Mouse (Mus musculus) R1 (cell line): ENCODE results near the gene Pik3r2.

Experiments used
- DNase-seq: peaks from one replicate; pipeline ENCODE4 v3.0.0-alpha.2; 2018; ENCODE audit warnings: low read depth, low spot score

Pik3r2 gene

DNA sequence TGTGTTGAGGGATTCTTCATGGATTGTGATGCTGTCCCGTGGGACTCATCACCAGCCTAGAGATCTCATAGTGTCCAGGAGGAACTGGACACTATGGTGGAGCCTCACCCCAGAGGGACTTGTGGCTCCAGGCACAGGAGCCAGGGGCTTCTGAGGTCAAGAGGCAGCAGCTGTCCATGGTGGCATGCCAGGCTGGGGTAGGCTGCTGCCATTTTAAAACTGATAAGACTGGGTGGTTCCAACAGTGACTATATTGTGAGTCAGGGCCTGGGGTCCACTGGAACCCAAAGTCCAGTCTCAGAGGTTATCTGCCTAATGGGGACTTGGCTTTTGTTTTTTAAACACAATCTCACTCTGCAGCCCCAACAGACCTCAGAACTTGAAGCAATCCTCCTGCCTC, 25.3 kb upstream of the Pik3r2 start:
- no peak for DNase-seq

DNA sequence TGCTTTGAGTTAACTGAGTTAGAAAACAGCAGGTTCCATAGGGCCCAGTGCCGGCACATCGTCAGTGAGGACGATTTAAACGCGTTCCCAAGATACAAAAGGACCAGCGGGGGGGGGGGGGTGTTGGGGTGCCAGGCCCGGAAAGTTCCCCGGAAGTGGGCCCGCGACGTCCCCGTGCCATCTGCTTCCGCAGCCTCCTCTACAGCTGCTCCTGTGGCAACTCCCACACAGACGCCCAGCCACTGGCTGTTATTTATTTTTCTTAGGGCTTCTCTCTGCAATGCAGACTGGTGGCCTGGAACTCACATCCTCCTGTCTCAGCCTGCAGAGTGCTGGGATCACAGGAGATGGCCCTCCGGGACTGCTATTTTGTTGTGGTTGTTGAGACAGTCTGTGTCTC, 24.6 kb upstream of the Pik3r2 start:
- DNase-seq, result no peak

DNA sequence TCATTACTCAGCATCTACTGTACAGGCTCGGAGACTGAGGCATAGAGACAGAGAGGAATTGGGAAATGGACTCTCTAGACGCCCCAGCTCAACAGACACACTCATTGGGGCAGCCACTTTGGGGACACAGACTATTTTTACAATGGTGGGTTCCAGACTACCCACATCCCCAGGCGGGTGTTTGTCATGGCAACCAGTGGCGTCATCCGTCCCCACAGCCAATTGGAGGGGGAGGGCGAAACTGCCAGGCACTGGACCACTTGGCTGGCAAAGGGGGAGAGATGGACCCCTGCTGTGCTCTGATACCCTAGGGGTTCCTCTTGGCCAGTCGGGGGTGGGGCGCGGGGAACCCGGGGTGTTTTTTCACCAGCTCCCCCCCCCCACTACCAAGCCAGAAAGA, 24.1 kb upstream of the Pik3r2 start:
- no peak for DNase-seq

DNA sequence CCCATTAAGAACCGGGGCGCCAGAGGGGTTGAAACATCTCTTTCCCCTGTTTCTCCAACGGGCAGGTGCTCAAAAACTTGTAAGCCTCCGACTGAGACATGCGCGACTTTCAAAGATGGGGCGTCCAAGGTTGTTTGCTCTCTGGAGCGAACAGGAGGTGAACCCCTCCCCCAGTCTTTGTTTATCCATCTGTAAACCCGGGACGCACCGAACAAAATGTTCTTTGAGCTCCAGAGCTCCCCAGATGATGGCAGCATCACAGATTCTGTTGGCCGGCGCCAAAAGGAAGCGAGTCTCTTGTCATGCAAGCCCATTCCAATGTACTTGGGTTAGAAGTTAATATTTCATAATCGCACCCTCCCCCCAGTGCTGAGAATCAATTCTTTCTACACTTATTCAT, 21.8 kb upstream of the Pik3r2 start:
- DNase-seq, result no peak

DNA sequence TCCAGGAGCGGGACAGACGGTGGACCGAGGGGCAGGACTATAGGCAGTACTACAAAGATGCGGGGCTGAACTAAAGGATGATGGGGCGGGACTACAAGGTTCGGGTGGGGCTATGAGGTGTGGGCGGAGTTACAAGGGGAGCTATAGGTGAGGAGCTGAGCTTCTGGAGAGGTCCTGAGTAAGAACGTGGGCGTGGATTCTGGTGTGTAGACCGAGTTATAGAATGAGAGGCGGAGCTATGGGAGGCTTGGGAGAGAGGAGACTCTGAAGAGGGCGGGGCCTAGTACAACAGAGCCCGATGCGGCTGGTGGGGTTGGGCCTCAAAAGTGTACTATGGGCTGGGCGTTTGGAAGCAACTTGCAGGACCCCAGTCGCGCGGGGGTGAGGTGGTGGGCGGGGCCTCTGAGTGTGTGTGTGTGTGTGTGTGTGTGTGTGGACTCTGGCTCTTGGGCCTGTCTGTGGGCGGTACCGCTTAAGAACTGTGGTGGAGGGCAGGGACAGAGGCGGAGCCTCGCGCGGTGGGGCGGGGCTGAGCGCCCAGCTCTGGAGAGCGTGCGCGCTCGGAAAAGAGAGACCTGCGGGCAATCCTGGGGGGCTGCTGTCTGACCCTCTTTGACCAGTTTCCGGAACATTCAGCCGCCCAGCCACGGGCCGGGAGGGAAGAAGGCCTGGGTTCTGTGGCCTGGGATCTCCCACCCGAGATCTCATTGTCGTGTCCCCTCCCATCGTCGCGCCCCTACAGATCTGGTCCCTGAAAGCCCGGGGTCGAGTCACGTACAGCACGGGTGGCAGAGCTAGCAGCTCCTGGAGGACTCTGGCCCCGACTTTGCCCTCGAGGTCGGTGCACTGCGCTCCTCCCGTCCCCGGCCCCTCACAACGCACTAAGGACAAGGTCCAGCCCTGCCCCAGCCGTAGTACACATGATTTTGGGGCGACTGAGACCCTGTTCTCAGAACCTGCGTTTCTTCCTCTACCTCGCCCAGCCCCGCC, 20.9 kb upstream of the Pik3r2 start:
- peak; percentile 100 for DNase-seq

DNA sequence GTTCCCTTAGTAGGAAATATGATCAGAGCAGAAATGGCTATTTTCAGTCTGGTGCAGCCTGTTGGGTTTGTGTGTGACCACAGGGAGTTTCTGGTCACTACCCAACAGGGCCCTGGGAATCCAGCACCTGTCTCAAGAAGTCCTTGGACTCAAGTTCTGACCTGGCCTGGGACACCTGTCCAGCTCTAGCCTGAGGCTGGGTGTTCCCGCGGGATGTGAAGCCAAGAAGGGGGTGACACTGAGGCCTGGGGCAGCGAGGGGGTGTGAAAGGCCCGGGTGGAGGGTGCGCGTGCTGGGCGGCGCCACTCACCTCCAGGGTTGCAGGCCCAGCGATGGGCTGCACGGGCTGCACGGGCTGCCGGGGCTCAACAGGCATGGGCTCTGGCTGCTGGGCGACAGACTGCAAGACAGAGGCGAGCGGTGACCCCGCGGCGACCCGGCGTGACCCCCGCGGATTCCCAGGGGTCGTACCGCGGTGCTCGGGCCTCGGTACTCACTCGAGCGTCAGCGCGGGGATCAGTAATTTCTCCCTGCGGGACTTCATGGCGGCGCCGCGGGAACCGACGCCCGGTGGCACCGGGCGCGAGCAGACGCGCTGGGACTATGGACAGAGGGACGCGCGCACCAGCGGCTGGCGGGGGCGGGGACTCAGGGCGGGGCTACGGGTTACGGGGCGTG, 20.0 kb upstream of the Pik3r2 start:
- DNase-seq, result peak; percentile 31

DNA sequence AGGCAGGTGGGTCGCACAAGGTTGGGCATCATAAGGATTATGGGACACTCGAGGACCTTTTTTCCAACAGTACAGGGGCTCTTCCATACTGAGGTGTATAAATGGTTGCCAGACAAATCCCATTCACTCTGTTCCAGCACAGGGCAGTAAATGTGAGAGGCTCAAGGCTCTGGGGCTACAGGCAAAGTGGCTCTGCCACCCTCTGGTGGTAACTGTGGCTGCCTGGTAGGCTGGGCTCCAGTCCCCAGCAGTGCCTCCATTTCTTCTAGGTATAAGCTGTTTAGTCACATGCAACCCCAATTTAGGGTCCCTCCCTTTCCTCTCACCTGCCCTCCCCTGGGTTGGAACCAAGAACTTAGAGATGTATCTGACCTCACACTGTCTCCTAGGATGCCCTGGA, 18.9 kb upstream of the Pik3r2 start:
- DNase-seq, result no peak

DNA sequence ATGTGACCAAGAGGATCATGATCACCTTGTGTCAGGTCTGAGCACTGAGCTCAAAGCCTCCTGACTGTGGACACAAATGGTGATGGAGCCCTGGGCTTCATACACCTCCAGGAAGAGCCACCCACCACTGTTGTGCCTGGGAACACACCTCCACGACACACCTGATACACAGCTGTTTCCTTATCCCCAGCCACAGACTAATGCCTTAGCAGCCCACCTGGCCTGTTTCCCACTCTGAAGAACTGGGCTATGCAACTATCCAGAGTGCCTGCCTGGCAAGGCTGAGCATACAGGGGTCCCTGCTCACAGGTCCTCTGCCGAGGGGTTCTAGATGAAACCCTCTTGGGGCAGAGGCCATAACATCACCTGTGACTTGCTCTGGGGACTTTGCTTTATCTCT, 17.7 kb upstream of the Pik3r2 start:
- no peak for DNase-seq

DNA sequence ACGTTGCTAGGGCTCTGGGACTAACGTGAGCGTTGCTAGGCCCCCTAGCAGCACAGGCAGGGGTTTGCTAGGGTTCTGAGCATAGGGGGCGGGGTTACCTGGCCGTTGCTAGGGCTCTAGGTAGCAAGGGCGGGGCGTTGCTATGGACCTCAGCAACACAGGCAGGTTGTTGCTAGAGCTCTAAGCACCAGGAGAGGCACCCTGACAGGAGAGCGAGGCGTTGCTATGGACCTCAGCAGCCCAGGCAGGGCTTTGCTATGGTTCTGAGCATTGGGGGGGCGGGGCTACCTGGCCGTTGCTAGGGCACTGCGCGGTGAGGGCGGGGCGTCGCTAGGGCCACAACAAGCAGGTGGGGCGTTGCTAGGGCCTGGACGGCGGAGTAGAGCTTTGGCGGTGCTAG, 16.2 kb upstream of the Pik3r2 start:
- DNase-seq, result peak; percentile 99

DNA sequence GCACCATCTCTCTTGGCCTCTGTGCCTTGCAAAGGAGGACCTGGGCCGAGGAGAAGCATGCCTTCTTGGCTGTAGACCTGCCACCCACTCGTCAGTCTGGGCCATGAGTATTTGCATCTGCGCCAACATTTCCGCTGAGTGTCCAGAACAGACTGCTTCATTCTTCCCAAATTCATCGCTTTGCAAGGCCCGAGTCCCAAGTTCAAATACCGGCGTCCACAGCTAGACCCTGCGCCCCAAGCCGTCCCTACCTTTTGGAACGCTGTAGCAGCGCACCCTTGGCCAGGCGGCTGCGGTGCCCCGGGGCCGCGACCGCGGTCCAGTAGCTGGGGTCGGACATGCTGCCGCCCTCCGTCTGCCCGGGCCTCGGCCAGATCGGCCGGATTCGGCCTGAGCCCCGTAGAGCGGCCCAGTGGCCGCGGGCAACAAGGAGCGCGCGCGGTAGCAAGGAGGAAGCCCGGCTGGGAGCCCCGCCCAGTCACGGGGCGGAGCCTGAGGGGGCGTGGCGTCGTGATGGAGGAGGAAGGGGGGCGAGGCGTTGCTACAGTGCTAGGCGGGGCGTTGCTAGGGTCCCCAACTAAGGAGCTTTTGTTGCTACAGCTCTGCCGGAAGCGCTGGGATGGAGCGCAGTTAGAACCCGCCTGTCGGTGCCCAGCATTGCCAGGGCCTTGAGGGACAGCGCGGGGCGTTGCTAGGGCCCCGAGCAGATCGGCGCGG, 15.6 kb upstream of the Pik3r2 start:
- peak; percentile 97 for DNase-seq

DNA sequence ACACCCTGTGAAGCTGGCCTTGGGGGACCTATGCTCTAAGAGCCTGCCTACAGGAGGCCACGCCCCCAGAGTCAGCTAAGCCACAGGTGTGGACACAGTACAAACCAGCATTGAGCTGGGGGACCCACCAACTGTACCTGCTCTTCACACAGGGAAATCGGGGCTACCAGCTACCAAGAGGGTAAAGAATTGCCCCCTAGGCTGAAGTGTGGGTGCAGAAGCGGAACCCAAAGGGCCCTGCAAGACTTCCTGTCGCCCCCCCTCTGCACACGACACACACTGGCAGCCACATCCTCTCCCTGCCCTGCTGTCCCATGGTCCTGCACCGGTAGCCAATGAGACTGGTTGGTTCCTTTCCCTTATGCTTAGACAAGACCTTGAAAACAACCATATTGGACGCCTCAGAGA, 14.8 kb upstream of the Pik3r2 start:
- DNase-seq, result no peak

DNA sequence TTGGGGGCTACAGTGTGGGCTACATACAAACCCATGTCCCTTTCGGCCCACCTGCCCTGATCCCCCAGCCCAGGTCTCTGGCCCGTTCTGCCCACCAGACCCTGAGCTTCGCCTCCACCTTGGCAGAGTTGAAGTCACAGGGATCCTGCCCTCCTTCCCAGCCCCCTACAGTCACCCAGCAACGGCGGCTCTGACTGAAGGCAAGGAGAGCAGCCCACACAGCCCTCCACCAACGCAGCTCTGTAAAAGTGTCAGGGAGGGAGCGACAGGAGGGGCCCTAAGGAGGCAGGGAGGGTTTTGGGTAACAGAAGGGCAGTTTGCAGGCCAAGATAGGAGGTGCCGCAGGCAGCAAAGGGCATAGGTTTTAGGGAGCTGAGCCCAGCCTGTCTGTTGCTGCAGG, 14.3 kb upstream of the Pik3r2 start:
- no peak for DNase-seq

DNA sequence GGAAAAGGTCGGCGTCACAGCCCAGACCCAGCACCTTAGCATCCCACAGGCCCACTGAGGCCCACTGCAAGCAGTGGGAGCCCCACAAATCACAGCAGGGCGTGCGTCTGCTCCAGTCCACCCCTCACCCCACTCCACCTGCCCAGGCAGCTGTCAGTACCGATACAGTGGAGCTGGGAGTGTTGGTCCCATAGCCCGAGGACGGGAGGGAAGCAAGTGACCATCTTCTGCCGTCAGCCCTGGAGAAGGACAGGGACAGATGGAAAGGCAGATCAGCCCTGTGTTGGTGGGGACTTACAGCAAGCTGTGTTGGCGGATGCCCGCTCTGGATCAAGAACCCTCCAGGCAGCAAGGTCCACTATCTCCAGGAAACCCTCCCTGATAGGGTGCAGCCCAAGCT, 12.5 kb upstream of the Pik3r2 start:
- no peak for DNase-seq

DNA sequence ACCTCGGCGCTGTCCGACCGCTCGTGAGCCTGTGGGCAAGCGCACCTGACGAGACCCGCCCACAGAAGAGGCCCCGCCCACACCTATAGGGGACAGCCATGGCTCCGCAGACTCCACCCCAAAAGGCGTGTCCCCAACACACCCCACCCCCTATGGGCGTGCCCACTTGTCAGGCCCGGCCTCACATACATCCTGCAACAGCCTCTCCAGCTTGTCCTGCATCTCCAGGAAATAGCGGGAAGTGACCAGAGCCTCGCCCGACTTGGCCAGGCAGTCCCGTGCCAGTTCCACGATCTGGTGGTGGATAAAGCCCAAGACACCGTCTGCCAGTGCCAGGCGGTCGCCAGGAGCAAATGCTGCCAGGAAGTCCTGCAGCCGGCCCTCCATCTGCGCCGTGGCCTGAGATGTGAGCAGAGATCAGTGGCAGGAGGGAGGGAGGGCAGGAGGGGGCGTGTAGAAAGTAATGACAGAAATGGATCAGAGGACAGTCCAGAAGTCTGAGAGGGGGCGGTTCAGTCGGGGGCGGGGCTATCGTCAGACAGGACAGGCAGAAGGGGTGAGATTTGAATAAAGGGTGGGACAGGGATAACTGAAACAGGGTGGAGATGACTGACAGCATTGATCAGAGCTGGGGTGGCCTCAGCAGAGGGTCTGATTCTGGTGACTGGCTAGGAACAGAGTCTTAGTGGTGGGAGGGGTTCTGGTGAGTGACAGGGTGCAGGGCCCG, 11.6 kb upstream of the Pik3r2 start:
- peak; percentile 92 for DNase-seq

DNA sequence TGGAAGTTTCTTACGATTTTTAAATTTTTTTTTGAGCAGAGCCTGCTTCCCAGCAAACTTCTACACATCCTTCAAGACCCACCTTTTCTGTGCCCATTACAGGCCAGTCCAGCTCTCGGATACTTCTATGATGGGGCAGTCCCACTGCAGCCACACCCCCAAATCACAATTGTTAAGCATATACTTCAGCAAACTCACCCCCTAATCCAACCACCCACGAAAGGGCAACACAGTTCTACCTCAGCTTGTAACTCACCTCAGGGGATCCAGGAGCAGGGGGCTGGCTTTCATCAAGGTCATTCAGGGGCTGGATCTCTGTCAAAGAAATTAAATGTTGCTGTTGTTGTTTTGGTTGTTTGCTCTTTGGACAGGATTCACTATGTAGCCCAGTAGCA, 10.5 kb upstream of the Pik3r2 start:
- DNase-seq, result no peak

DNA sequence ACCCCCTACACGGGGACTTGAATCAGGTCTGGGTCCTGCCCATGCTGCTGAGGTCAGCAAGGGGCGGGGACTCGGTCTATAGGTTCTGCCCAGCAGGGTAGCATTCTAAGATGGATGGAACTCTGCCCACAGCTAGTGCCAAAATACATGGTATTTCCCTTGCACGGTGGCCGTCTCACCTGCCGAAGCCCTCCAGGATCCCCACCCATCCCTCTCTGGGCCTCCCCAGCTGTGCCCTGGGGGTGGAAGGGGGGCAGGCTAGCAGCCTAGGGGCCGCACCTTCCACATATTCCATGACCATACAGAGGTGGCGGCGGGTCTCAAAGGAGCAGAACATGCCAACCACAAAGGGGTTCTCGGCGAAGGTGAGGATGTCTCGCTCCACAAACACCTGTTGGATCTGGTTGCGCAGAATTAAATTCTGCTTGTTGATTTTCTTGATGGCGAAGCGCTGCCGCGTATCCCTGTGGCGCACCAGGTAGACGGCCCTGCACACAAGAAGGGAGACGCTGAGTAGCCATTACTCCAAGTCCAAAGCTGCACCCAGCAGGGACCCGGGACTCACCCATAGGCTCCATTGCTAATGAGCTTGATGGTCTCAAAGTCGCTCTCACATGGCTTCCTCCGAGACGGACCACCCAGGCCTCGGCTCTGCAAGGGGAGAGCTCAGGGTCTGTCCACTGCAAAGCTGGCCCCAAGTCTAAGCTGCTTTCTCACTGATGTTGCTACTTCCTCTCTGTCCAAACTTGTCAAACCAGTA, 10.0 kb upstream of the Pik3r2 start:
- DNase-seq, result no peak

DNA sequence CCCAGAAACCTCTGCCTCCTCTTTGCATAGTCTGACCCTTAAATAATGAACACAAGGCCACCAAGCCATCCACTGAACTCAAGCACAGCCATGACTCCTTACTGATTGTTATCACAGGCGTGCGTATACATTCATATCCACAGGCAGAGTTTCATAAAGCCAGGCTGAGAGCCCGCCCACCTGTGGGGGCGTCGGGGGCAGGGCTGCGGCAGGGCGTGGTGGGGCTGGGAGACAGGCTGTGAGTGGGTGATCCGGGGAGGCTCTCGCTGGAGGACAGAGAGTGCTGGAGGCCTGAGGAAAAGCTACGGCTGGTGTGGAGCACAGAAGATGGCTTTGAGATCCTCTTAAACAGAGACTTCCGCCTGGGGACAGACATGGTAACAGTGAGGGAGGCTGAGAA, 3.6 kb upstream of the Pik3r2 start:
- DNase-seq, result no peak

DNA sequence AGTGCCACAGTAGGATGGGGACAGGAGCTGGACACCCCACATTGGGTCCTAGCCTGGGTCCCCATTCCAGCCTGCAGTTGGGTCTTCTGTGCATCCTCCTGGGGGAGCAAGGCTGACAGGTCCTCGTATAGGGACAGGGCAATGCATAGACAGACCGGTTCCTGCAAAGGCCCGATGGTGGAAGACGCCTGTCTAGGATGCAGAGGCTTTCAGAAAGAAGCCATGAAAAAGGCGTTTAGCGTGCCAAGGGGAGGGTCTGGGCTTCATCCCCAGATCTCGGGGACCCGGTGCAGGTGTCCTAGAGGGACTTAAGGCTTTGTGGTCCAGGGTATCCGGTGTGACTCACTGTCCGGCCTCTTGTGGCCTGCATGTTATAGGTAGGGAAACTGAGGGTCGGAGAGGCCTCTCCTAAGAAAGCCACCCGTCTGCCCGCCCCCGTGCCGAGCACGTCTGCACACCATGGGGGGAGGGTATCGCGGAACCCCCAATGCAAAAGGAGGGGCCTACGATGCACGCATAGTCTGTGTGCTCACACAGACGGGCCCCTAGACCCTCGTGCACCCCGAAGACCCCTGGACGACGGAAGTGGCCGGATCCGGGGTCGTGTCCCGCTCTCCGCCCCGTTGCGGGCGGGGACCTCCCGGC, 540 bp downstream of the Pik3r2 start:
- no peak for DNase-seq

DNA sequence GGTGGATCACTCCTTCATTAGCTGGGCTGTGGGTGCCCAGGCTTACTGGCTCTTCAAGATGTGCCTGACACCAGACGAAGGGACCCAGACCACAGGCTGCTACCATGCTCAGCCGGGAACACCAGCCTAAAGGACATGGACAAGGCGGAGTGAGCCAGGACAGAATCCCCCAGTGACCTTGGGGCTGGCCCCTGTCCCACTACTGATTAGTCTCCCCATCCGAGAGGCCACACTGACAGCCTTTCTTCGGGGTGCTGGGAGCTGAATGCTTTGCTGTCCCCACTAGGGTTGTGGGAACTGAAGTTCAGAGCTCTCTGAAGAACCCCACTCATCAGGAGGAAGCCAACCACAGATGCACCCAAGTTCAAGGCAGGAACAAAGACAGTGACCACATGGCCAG, 1.3 kb downstream of the Pik3r2 start:
- DNase-seq, result no peak

DNA sequence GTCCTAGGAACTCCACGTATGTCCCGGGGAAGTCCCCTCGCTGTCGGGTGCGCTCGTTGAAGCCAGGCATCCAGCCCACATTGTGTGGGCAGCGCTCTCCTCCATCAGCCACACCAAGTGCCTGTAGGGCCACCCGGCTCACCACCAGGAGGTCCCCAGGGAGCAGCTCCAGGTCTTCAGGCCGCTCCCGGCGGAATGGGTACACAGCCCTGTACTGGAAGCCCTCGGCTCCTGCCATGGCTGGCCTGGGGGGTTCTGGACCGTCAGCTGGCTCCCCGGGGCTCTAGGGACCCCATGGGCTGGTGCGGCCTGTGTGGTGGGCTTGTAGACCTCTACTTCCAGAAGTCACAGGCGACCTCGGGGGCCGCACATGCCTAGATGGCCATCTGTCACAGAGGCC, 1.8 kb downstream of the Pik3r2 start:
- no peak for DNase-seq

DNA sequence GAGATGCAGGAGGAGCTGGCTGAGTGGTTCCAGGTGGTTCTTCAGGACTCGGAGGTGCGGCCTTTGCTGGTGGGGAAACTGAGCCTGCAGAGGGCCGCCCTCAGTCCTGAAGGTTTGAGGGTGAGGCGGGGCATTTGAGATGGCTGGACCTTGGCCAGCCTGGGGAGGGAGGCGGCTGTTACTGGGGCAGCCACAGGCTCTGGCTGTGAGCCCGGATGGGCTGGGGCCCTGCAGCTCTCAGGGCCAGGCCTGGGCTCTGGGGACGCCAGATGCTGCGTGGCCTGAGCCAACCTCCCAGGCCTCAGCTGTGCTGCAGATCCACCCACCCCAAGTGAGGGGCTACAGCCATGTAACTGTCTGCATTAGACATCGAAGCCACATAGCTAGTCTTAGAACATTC, 2.7 kb downstream of the Pik3r2 start:
- DNase-seq, result no peak
